Mouse (Mus musculus) embryonic facial prominence, embryonic 11.5 days (tissue): ENCODE measurements around the gene Zfp641. TPM values are rescaled to one million over a fixed set of nuclear protein-coding genes. Genes with fewer than 3 reads are reported as not detected.
A peak's percentile ranks its signal among the peaks of the same experiment; 100 is the strongest.

ENCODE experiments used
- ATAC-seq: fragments of 200-750 bp; cut with Nextera tagmentation; replicated peaks from 2 replicates; pipeline ENCODE4 v1.8.0; 2017; ENCODE audit warnings: low read depth; ENCODE audit not compliant: insufficient number of reproducible peaks, low FRiP score, low TSS enrichment
- DNase-seq: peaks from one replicate; pipeline ENCODE4 v3.0.0-alpha.2; 2015; ENCODE audit warnings: low spot score
- H3K27ac ChIP-seq: fragments of 300-500 bp; sonication (generic); replicated peaks from 2 replicates; pipeline ENCODE4 v1.5.1; 2014; ENCODE audit warnings: mild to moderate bottlenecking, low read depth, low read length, control low read depth
- H3K27me3 ChIP-seq: fragments of 300-500 bp; sonication (generic); 2 replicates; pipeline ENCODE4 v1.6.1; 2014; ENCODE audit warnings: mild to moderate bottlenecking, low read length, moderate library complexity, mixed read lengths; ENCODE audit not compliant: control insufficient read depth, insufficient read depth
- H3K36me3 ChIP-seq: fragments of 300-500 bp; sonication (generic); replicated peaks from 2 replicates; pipeline ENCODE4 v1.6.1; 2014; ENCODE audit warnings: low read depth, mild to moderate bottlenecking, low read length, moderate library complexity, mixed read lengths; ENCODE audit not compliant: control insufficient read depth, insufficient read depth
- H3K4me1 ChIP-seq: fragments of 300-500 bp; sonication (generic); 2 replicates; pipeline ENCODE4 v1.6.1; 2014; ENCODE audit warnings: low read length, mixed read lengths; ENCODE audit not compliant: control insufficient read depth, insufficient read depth
- H3K4me2 ChIP-seq: fragments of 300-500 bp; sonication (generic); 2 replicates; pipeline ENCODE4 v1.6.1; 2014; ENCODE audit warnings: low read depth, mild to moderate bottlenecking, control low read depth, low read length, moderate library complexity
- H3K4me3 ChIP-seq: fragments of 300-500 bp; sonication (generic); 2 replicates; pipeline ENCODE4 v1.5.1; 2014; ENCODE audit warnings: low read depth, low read length, control low read depth
- H3K9ac ChIP-seq: fragments of 300-500 bp; sonication (generic); replicated peaks from 2 replicates; pipeline ENCODE4 v1.6.1; 2014; ENCODE audit warnings: mild to moderate bottlenecking, control low read depth, low read length
- H3K9me3 ChIP-seq: fragments of 300-500 bp; sonication (generic); replicated peaks from 2 replicates; pipeline ENCODE4 v1.6.1; 2016; ENCODE audit warnings: mild to moderate bottlenecking, low read length, inconsistent platforms, mixed read lengths; ENCODE audit not compliant: control insufficient read depth
- WGBS: fragments of 180-500 bp; shearing (Covaris S2); extraction: QIAGEN DNeasy Blood & Tissue Kit; methylation state at CpG from one replicate; pipeline ENCODE4 v1.1.7; 2014; 5-methylcytosine and 5-hydroxymethylcytosine counted together
- polyA plus RNA-seq: library from polyadenylated mRNA; unstranded; fragments of >200 nt; fragmentation: Nextera tagmentation; extraction: Ambion mirVana; gene quantifications from 2 replicates; pipeline ENCODE4 v1.2.1, GENCODE M21; 2014

Zfp641 gene
- polyA plus RNA-seq, result 0.26 and 0.50 TPM in 2 replicates

DNA sequence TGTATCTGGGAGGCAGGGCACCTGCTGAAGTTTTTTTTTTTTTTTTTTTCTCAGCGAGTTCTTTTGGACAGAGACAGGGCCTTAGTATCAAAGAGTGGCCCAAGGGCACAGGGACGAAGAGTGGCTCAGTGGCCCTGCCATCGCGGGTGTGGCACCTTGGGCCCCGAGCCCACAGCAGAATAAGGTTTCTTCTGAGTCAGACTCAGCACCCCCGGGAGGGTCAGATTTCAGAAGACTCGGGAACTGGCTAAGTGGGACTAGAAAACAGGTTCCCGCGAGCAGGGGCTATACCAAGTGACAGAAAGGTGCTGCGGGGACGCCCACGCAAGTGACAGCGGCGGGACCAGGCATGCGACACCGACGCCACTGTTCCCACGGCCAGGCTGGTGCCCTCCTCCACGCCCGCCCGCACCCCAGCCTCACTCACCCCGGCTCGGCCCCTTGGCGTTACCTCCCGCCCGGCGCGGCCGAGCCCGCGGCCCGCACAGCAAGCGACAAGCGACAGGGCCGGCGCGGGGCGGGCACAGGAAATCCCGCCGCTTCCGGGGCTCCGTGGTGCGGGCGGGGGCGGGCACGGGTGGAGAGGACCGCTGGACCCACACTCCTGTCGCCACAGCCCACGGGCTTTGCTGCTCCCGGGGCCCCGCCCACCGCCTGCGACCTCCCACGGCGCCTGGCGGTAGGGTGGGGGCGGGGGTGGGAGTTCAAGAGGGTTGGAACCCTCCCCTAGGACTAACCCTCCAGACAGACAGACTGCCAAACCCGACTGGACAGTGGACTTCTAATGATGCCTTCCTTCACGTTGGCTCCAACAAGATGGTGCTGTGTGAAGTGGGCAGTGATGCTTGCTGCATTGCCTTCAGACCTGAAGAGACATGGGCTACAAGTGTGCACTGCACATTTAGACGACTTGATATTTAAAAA is at the start of gene Zfp641:
Zfp641 (minus strand) TSS at position 534 of the 924 bp plus-strand sequence.
- 0 out of 2 replicates have a peak, but pooled peaks have one; percentile 39 for ATAC-seq
- 3% methylated on average over 51 of the region's 60 CpGs for WGBS
- H3K4me3 ChIP-seq, result peak within 1 kb of the TSS; percentile 62

DNA sequence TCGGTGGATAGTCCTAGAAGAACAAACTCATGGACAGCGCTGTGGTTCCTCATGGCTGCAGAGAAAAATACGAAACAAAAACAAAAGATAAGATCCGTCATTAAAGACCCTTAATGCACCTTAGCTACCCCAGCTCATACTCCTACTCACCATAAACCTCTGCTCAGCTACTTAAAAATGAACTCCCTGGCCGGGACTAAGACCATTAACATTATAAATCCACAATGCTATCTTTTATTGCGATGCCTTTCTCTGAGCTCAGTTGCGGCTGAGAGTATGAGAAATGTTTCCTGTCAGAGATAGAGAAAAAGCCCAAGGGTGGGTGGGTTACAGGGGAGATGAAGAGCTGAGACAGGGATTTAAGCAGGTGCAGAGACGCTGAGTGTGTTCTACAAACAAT is 44.9 kb upstream of the Zfp641 start, which contains the start of gene Olfr284:
Olfr284 (minus strand) TSS at position 101 of the 400 bp plus-strand sequence.
- DNase-seq, result no peak
- no peak for ATAC-seq
- Histone ChIP-seq H3K9ac (no peak within 1 kb of the TSS), H3K4me1 (no peaks in the 10 kb centered on the region), H3K4me2 (no peak within 1 kb of the TSS), H3K36me3 (no peaks in the 10 kb centered on the region), H3K9me3 (no peaks in the 10 kb centered on the region), H3K4me3 (no peak within 1 kb of the TSS), H3K27ac (no peak within 1 kb of the TSS), H3K27me3 (no peaks in the 10 kb centered on the region)
- WGBS, result 80% methylated on average over 8 of the region's 8 CpGs

More for the DNA sequence above, at the start of gene Zfp641:
- Histone ChIP-seq H3K4me1 (no peaks in the 10 kb centered on the region), H3K9ac (peak within 1 kb of the TSS; percentile 60), H3K9me3 (no peaks in the 10 kb centered on the region), H3K4me2 (peak within 1 kb of the TSS; percentile 100), H3K36me3 (no peaks in the 10 kb centered on the region), H3K27me3 (peaks cover 5% of the 10 kb centered on the region; the same call in 1 of the 2 replicates), H3K27ac (no peak within 1 kb of the TSS)
- DNase-seq, result peak; percentile 10

DNA sequence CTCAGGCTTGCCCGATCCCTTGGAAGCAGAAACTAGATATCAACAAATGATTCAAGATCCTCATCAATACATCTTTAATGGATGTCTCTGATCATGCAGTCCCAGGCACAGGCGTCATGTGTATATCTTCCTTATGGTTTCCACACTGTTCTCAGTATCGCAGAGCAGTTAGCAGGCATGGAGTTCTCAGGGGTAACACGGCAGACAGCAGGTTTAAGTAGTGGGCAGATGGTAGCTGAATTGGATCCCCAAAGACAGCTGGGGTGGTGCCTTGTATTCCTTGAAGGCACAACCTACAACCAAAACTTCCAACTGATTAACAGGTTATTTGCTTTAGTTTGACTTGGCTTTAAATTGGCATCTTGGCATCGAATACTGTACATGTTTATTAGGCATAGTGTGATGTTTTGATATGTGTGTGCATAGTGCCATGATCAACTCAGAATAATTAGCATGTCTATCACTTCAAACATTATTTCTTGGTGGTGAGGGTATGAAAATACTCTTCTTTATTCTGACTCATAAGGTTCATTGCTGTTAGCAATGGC is 21.3 kb upstream of the Zfp641 start, which contains the start of gene Olfr285:
Olfr285 (minus strand) TSS at position 177 of the 548 bp plus-strand sequence.
- no peak within 1 kb of the TSS for H3K9ac ChIP-seq
- no peak within 1 kb of the TSS for H3K27ac ChIP-seq
- H3K4me1 ChIP-seq, result no peaks in the 10 kb centered on the region
- no peaks in the 10 kb centered on the region for H3K36me3 ChIP-seq
- WGBS, result 83% methylated on average over 5 of the region's 5 CpGs
- ATAC-seq, result no peak
- no peaks in the 10 kb centered on the region for H3K27me3 ChIP-seq
- H3K4me3 ChIP-seq, result no peak within 1 kb of the TSS
- H3K4me2 ChIP-seq, result no peak within 1 kb of the TSS
- no peak for DNase-seq
- no peaks in the 10 kb centered on the region for H3K9me3 ChIP-seq

DNA sequence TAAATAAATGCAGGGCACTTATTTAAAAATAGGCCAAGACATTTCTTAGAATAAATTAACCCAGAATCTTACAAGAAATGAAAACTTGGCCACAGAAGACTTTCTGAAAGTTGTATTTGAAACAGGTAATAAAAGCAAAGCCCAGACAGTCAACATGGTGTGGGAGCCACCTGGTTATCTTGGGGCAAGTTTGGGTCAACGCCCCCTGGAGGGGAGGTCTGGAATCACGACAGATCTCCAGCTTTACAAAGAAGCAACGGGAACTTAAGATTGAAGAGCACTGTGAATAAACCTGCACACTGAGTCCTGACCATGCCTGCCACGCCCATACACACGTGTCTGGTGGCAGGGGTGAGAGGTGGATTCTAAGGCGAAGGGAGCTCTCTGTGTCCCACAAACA is 19.7 kb upstream of the Zfp641 start:
- 49% methylated on average over 6 of the region's 6 CpGs for WGBS
- no peak overlapping the region for H3K27ac ChIP-seq
- ATAC-seq (no peak), DNase-seq (no peak)
- no peaks in the 10 kb centered on the region for H3K27me3 ChIP-seq
- H3K36me3 ChIP-seq, result no peaks in the 10 kb centered on the region
- H3K4me3 ChIP-seq, result no peak overlapping the region
- no peak overlapping the region for H3K9ac ChIP-seq
- no peak overlapping the region for H3K4me2 ChIP-seq
- H3K4me1 ChIP-seq, result no peaks in the 10 kb centered on the region
- H3K9me3 ChIP-seq, result no peaks in the 10 kb centered on the region

DNA sequence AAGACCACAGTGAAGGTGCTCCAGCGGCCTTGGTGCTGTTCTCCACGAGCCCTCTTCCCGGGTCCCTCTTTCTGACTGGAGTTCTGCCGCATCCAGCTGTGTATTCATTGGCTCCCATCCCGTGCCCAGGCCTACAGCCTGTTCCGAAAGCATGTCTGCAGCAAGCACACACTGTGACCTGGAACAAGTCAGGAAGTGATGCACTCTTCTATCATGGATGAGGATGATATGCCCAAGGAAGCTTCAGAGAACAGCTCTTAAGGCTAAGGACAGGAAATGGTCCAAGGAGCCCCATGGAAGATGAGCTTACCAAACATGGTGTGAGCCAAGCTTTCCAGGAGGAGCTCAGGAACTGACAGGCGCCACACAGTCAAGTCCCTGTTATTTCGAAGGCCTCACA is 2.3 kb downstream of the Zfp641 start:
- Histone ChIP-seq H3K36me3 (no peaks in the 10 kb centered on the region), H3K4me2 (no peak overlapping the region), H3K27ac (no peak overlapping the region), H3K4me1 (no peaks in the 10 kb centered on the region), H3K9me3 (no peaks in the 10 kb centered on the region), H3K27me3 (peaks cover 5% of the 10 kb centered on the region; the same call in 1 of the 2 replicates), H3K4me3 (no peak overlapping the region), H3K9ac (no peak overlapping the region)
- no peak for ATAC-seq
- no peak for DNase-seq
- 86% methylated on average over 8 of the region's 8 CpGs for WGBS

DNA sequence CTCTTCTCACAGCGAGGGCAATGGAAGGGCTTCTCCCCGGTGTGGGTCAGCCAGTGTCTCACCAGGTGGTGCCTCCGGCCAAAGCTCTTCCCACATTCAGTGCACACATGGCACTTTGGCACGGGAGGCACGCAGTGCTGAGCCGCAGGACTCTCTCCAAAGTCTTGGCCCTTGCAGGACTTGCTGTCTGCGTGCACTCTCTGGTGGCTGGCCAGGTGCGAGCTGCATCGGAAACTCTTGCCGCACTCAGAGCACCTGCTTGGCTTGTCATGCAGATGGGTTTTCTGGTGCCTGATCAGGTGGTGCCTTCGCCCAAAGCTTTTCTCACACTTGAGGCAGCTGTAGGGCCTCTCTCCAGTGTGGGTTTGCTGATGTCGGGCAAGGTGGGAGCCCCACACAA is 7.4 kb downstream of the Zfp641 start:
- Histone ChIP-seq H3K9me3 (no peaks in the 10 kb centered on the region), H3K4me2 (no peak overlapping the region), H3K4me1 (no peaks in the 10 kb centered on the region), H3K27ac (no peak overlapping the region), H3K36me3 (no peaks in the 10 kb centered on the region), H3K27me3 (no peaks in the 10 kb centered on the region), H3K4me3 (no peak overlapping the region), H3K9ac (no peak overlapping the region)
- DNase-seq (no peak), ATAC-seq (no peak)
- 66% methylated on average over 12 of the region's 12 CpGs for WGBS

DNA sequence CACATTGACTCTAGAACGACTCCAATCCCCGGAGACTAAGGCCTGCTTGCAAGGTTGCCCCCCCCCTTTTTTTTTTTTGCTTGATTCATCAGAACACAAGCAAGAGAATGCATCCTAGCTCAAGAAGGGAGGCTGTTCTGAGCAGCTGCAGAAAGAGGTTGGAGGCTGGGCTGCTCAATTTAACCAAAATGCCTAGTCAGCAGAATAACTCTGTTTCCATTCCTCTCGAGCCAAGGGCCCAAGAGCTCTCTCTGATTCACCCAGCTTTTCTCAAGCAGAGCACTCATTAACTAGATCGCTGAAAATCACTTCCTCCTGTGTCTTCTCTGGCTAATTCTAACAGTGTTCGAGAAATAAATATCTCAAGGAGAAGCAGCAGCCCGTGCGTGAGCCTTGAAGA is 9.5 kb downstream of the Zfp641 start:
- no peak for DNase-seq

DNA sequence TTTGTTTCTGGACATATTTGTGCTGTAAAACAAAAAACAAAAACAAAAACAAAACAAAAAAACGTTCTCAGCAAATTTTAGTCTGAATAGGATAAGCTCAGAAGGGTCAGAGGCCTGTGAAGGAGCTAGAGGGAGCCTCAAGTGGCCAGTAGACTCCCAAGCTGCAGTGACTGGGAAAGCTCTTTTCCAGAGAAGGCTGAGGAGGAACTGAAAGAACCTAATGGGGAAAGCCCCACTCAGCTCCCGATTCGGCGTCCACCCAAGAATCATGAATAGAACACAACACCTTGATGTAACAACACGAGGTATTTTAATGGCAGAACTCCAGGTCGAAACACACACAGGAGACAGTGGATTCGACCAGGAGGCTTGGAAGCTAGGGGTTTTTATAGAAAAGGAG is 38.2 kb downstream of the Zfp641 start:
- Histone ChIP-seq H3K4me2 (no peak overlapping the region), H3K4me1 (no peaks in the 10 kb centered on the region), H3K27ac (no peak overlapping the region), H3K4me3 (no peak overlapping the region), H3K9me3 (no peaks in the 10 kb centered on the region), H3K36me3 (no peaks in the 10 kb centered on the region), H3K9ac (no peak overlapping the region), H3K27me3 (no peaks in the 10 kb centered on the region)
- ATAC-seq (no peak), DNase-seq (no peak)
- WGBS, result 87% methylated on average over 7 of the region's 7 CpGs

More for the DNA sequence above, 9.5 kb downstream of the Zfp641 start:
- Histone ChIP-seq H3K27me3 (no peaks in the 10 kb centered on the region), H3K4me1 (no peaks in the 10 kb centered on the region), H3K4me3 (no peak overlapping the region), H3K9me3 (no peaks in the 10 kb centered on the region), H3K4me2 (no peak overlapping the region), H3K36me3 (no peaks in the 10 kb centered on the region), H3K9ac (no peak overlapping the region), H3K27ac (no peak overlapping the region)
- 64% methylated on average over 7 of the region's 7 CpGs for WGBS
- no peak for ATAC-seq
